Mouse (Mus musculus): Measurements from ENCODE around the gene Slc41a2. TPM values are rescaled to one million over a fixed set of nuclear protein-coding genes. Genes with fewer than 3 reads are reported as not detected.

The Slc41a2 gene
- polyA plus RNA-seq, 1 experiment from 2014 or later: 1.6 TPM

- no peak overlapping the region for H3K27ac ChIP-seq (ENCODE audit: low read depth)
- WGBS: 81% methylated on average over 5 of the region's 5 CpGs
- H3K36me3 ChIP-seq (ENCODE audit: control insufficient read depth, insufficient read depth, low read length): no peaks in the 10 kb centered on the region
- H3K9ac ChIP-seq (ENCODE audit: low read length): no peak overlapping the region
- H3K9me3 ChIP-seq (ENCODE audit: control insufficient read depth, low read length): no peaks in the 10 kb centered on the region
- H3K4me3 ChIP-seq (ENCODE audit: low read depth, low read length): no peak overlapping the region
- H3K4me2 ChIP-seq (ENCODE audit: low read length): no peak overlapping the region
- H3K4me1 ChIP-seq (replicated peaks; ENCODE audit: control insufficient read depth, insufficient read depth, low read length): no peaks in the 10 kb centered on the region
- DNase-seq (ENCODE audit: low spot score) (no peak), ATAC-seq (replicated peaks; ENCODE audit: low FRiP score, low TSS enrichment, low read depth) (no peak)
- H3K27me3 ChIP-seq (replicated peaks; ENCODE audit: control insufficient read depth, insufficient read depth, low read length): no peaks in the 10 kb centered on the region
Observed at GRCm38 (mm10) chr10:83328791-83329190, 8.9 kb downstream of the Slc41a2 start.

GRCm38 (mm10) chr10:83326648-83327285 lies 10.9 kb downstream of the Slc41a2 start:
- H3K9ac ChIP-seq (ENCODE audit: low read length): no peak overlapping the region
- H3K4me3 ChIP-seq (ENCODE audit: low read depth, low read length): no peak overlapping the region
- ATAC-seq (replicated peaks; ENCODE audit: low FRiP score, low TSS enrichment, low read depth) (no peak), DNase-seq (ENCODE audit: low spot score) (no peak)
- H3K9me3 ChIP-seq (ENCODE audit: control insufficient read depth, low read length): no peaks in the 10 kb centered on the region
- no peak overlapping the region for H3K27ac ChIP-seq (ENCODE audit: low read depth)
- WGBS: 90% methylated on average over 14 of the region's 14 CpGs
- H3K36me3 ChIP-seq (ENCODE audit: control insufficient read depth, insufficient read depth, low read length): no peaks in the 10 kb centered on the region
- no peak overlapping the region for H3K4me2 ChIP-seq (ENCODE audit: low read length)
- no peaks in the 10 kb centered on the region for H3K27me3 ChIP-seq (replicated peaks; ENCODE audit: control insufficient read depth, insufficient read depth, low read length)
- no peaks in the 10 kb centered on the region for H3K4me1 ChIP-seq (replicated peaks; ENCODE audit: control insufficient read depth, insufficient read depth, low read length)

GRCm38 (mm10) chr10:83325903-83326302 lies 11.8 kb downstream of the Slc41a2 start:
- Histone ChIP-seq H3K4me2 (ENCODE audit: low read length) (no peak overlapping the region), H3K27me3 (replicated peaks; ENCODE audit: control insufficient read depth, insufficient read depth, low read length) (no peaks in the 10 kb centered on the region), H3K9me3 (ENCODE audit: control insufficient read depth, low read length) (no peaks in the 10 kb centered on the region), H3K27ac (ENCODE audit: low read depth) (no peak overlapping the region), H3K9ac (ENCODE audit: low read length) (no peak overlapping the region), H3K4me1 (replicated peaks; ENCODE audit: control insufficient read depth, insufficient read depth, low read length) (no peaks in the 10 kb centered on the region), H3K36me3 (ENCODE audit: control insufficient read depth, insufficient read depth, low read length) (no peaks in the 10 kb centered on the region), H3K4me3 (ENCODE audit: low read depth, low read length) (no peak overlapping the region)
- WGBS: 88% methylated on average over 1 of the region's 1 CpGs
- ATAC-seq (replicated peaks; ENCODE audit: low FRiP score, low TSS enrichment, low read depth) (no peak), DNase-seq (ENCODE audit: low spot score) (no peak)

GRCm38 (mm10) chr10:83324871-83325270 lies 12.8 kb downstream of the Slc41a2 start:
- Histone ChIP-seq H3K4me2 (ENCODE audit: low read length) (no peak overlapping the region), H3K27me3 (replicated peaks; ENCODE audit: control insufficient read depth, insufficient read depth, low read length) (no peaks in the 10 kb centered on the region), H3K9me3 (ENCODE audit: control insufficient read depth, low read length) (no peaks in the 10 kb centered on the region), H3K9ac (ENCODE audit: low read length) (no peak overlapping the region), H3K4me1 (replicated peaks; ENCODE audit: control insufficient read depth, insufficient read depth, low read length) (no peaks in the 10 kb centered on the region), H3K27ac (ENCODE audit: low read depth) (no peak overlapping the region), H3K4me3 (ENCODE audit: low read depth, low read length) (no peak overlapping the region), H3K36me3 (ENCODE audit: control insufficient read depth, insufficient read depth, low read length) (no peaks in the 10 kb centered on the region)
- WGBS: 67% methylated on average over 3 of the region's 3 CpGs
- DNase-seq (ENCODE audit: low spot score) (no peak), ATAC-seq (replicated peaks; ENCODE audit: low FRiP score, low TSS enrichment, low read depth) (no peak)

- no peaks in the 10 kb centered on the region for H3K4me1 ChIP-seq (replicated peaks; ENCODE audit: control insufficient read depth, insufficient read depth, low read length)
- H3K36me3 ChIP-seq (ENCODE audit: control insufficient read depth, insufficient read depth, low read length): no peaks in the 10 kb centered on the region
- WGBS: 39% methylated on average over 7 of the region's 7 CpGs
- H3K9ac ChIP-seq (ENCODE audit: low read length): no peak overlapping the region
- peak; percentile 55; the same call in 1 of the 2 replicates for ATAC-seq (replicated peaks; ENCODE audit: low FRiP score, low TSS enrichment, low read depth)
- no peaks in the 10 kb centered on the region for H3K27me3 ChIP-seq (replicated peaks; ENCODE audit: control insufficient read depth, insufficient read depth, low read length)
- no peak overlapping the region for H3K27ac ChIP-seq (ENCODE audit: low read depth)
- no peaks in the 10 kb centered on the region for H3K9me3 ChIP-seq (ENCODE audit: control insufficient read depth, low read length)
- no peak overlapping the region for H3K4me2 ChIP-seq (ENCODE audit: low read length)
- H3K4me3 ChIP-seq (ENCODE audit: low read depth, low read length): no peak overlapping the region
- no peak for DNase-seq (ENCODE audit: low spot score)
Observed at GRCm38 (mm10) chr10:83322551-83323100, 15.1 kb downstream of the Slc41a2 start.

- Histone ChIP-seq H3K9me3 (ENCODE audit: control insufficient read depth, low read length) (no peaks in the 10 kb centered on the region), H3K4me3 (ENCODE audit: low read depth, low read length) (no peak overlapping the region), H3K4me1 (replicated peaks; ENCODE audit: control insufficient read depth, insufficient read depth, low read length) (no peaks in the 10 kb centered on the region), H3K27me3 (replicated peaks; ENCODE audit: control insufficient read depth, insufficient read depth, low read length) (no peaks in the 10 kb centered on the region), H3K36me3 (ENCODE audit: control insufficient read depth, insufficient read depth, low read length) (no peaks in the 10 kb centered on the region), H3K9ac (ENCODE audit: low read length) (no peak overlapping the region), H3K27ac (ENCODE audit: low read depth) (no peak overlapping the region), H3K4me2 (ENCODE audit: low read length) (no peak overlapping the region)
- 78% methylated on average over 6 of the region's 6 CpGs for WGBS
- ATAC-seq (replicated peaks; ENCODE audit: low FRiP score, low TSS enrichment, low read depth) (no peak), DNase-seq (ENCODE audit: low spot score) (no peak)
Observed at GRCm38 (mm10) chr10:83321528-83321927, 16.2 kb downstream of the Slc41a2 start.

- 91% methylated on average over 7 of the region's 7 CpGs for WGBS
Observed at GRCm38 (mm10) chr10:83320870-83321269, 16.8 kb downstream of the Slc41a2 start.

GRCm38 (mm10) chr10:83320396-83320795 lies 17.3 kb downstream of the Slc41a2 start:
- Histone ChIP-seq H3K9me3 (ENCODE audit: control insufficient read depth, low read length) (no peaks in the 10 kb centered on the region), H3K4me3 (ENCODE audit: low read depth, low read length) (no peak overlapping the region), H3K4me2 (ENCODE audit: low read length) (no peak overlapping the region), H3K4me1 (replicated peaks; ENCODE audit: control insufficient read depth, insufficient read depth, low read length) (no peaks in the 10 kb centered on the region), H3K27me3 (replicated peaks; ENCODE audit: control insufficient read depth, insufficient read depth, low read length) (no peaks in the 10 kb centered on the region), H3K9ac (ENCODE audit: low read length) (no peak overlapping the region), H3K27ac (ENCODE audit: low read depth) (no peak overlapping the region), H3K36me3 (ENCODE audit: control insufficient read depth, insufficient read depth, low read length) (no peaks in the 10 kb centered on the region)
- ATAC-seq (replicated peaks; ENCODE audit: low FRiP score, low TSS enrichment, low read depth) (no peak), DNase-seq (ENCODE audit: low spot score) (no peak)
- 67% methylated on average over 6 of the region's 6 CpGs for WGBS

More at GRCm38 (mm10) chr10:83320870-83321269, 16.8 kb downstream of the Slc41a2 start:
- Histone ChIP-seq H3K9me3 (ENCODE audit: control insufficient read depth, low read length) (no peaks in the 10 kb centered on the region), H3K27ac (ENCODE audit: low read depth) (no peak overlapping the region), H3K4me2 (ENCODE audit: low read length) (no peak overlapping the region), H3K27me3 (replicated peaks; ENCODE audit: control insufficient read depth, insufficient read depth, low read length) (no peaks in the 10 kb centered on the region), H3K36me3 (ENCODE audit: control insufficient read depth, insufficient read depth, low read length) (no peaks in the 10 kb centered on the region), H3K9ac (ENCODE audit: low read length) (no peak overlapping the region), H3K4me3 (ENCODE audit: low read depth, low read length) (no peak overlapping the region), H3K4me1 (replicated peaks; ENCODE audit: control insufficient read depth, insufficient read depth, low read length) (no peaks in the 10 kb centered on the region)
- DNase-seq (ENCODE audit: low spot score): no peak
- ATAC-seq (replicated peaks; ENCODE audit: low FRiP score, low TSS enrichment, low read depth): no peak

- no peak overlapping the region for H3K4me3 ChIP-seq (ENCODE audit: low read depth, low read length)
- H3K4me2 ChIP-seq (ENCODE audit: low read length): no peak overlapping the region
- no peaks in the 10 kb centered on the region for H3K27me3 ChIP-seq (replicated peaks; ENCODE audit: control insufficient read depth, insufficient read depth, low read length)
- DNase-seq (ENCODE audit: low spot score) (no peak), ATAC-seq (replicated peaks; ENCODE audit: low FRiP score, low TSS enrichment, low read depth) (no peak)
- 0 out of 2 replicates have a peak, but pooled peaks cover 3% of the 10 kb centered on the region for H3K9me3 ChIP-seq (ENCODE audit: control insufficient read depth, low read length)
- no peaks in the 10 kb centered on the region for H3K36me3 ChIP-seq (ENCODE audit: control insufficient read depth, insufficient read depth, low read length)
- no peak overlapping the region for H3K9ac ChIP-seq (ENCODE audit: low read length)
- H3K27ac ChIP-seq (ENCODE audit: low read depth): no peak overlapping the region
- WGBS: 80% methylated on average over 5 of the region's 5 CpGs
- no peaks in the 10 kb centered on the region for H3K4me1 ChIP-seq (replicated peaks; ENCODE audit: control insufficient read depth, insufficient read depth, low read length)
Observed at GRCm38 (mm10) chr10:83313033-83313432, 24.6 kb downstream of the Slc41a2 start.
